Mouse (Mus musculus): ENCODE measurements around the gene Arfip1. TPM values are rescaled to one million over a fixed set of nuclear protein-coding genes. Genes with fewer than 3 reads are reported as not detected.
"Not testable (repeated sequence)": the region's sequence is repeated elsewhere in the genome, so short reads cannot be mapped to it uniquely, and the experiment has no call there.

The Arfip1 gene
- polyA plus RNA-seq, 1 experiment from 2014 or later = 24.9 TPM

DNA sequence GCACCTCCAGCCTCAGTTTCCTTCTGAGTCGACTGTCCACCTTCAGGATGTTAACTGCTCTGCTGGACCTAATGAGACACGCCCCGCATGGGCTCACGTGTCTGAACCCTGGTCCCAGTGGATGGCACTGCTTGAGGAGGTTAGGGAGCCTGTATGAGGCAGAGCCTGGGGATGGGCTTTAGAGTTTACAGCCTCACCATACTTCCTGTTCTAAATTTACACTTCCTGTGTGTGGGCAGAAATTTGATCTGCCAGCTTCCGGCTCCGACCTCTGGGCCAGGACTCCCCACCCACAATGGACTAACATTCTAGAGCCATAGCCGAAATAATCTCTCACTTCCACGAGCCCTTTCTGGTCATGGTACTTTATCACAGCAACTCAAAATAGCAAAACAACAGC lies 35.2 kb downstream of the Arfip1 start:
- H3K9me3 ChIP-seq (ENCODE audit: control insufficient read depth, low read length) = no peaks in the 10 kb centered on the region
- H3K4me2 ChIP-seq (ENCODE audit: low read length) = no peak overlapping the region
- no peaks in the 10 kb centered on the region for H3K27me3 ChIP-seq (replicated peaks; ENCODE audit: control insufficient read depth, insufficient read depth, low read length)
- H3K9ac ChIP-seq (replicated peaks; ENCODE audit: low read depth, low read length) = no peak overlapping the region
- no peak overlapping the region for H3K27ac ChIP-seq (ENCODE audit: low read length)
- no peak overlapping the region for H3K4me3 ChIP-seq (replicated peaks; ENCODE audit: low read length)
- no peaks in the 10 kb centered on the region for H3K4me1 ChIP-seq (replicated peaks; ENCODE audit: control insufficient read depth, insufficient read depth, low read length)
- H3K36me3 ChIP-seq (ENCODE audit: control insufficient read depth, insufficient read depth) = no peaks in the 10 kb centered on the region
- ATAC-seq = no peak
- 83% methylated on average over 8 of the region's 8 CpGs for WGBS

DNA sequence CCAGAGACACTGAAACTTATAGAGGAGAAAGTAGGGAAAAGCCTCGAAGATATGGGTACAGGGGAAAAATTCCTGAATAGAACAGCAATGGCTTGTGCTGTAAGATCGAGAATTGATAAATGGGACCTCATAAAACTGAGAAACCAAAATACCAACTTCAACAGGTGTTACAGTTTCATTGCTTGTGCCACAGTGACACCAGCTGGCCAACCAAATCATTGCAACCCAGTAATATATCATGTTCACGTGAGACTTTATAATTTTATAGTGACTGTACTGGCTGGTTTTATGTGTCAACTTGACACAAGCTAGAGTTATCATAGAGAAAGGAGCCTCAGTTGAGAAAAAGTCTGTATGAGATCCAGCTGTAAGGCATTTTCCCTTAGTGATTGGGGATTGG lies 40.0 kb downstream of the Arfip1 start:
- H3K9ac ChIP-seq (replicated peaks; ENCODE audit: low read depth, low read length); H3K9me3 ChIP-seq (ENCODE audit: control insufficient read depth, low read length); H3K4me3 ChIP-seq (replicated peaks; ENCODE audit: low read length); H3K27ac ChIP-seq (ENCODE audit: low read length); ATAC-seq; H3K36me3 ChIP-seq (ENCODE audit: control insufficient read depth, insufficient read depth); H3K4me1 ChIP-seq (replicated peaks; ENCODE audit: control insufficient read depth, insufficient read depth, low read length); H3K4me2 ChIP-seq (ENCODE audit: low read length); H3K27me3 ChIP-seq (replicated peaks; ENCODE audit: control insufficient read depth, insufficient read depth, low read length): not testable (repeated sequence)
- WGBS = 14% methylated on average over 3 of the region's 3 CpGs

DNA sequence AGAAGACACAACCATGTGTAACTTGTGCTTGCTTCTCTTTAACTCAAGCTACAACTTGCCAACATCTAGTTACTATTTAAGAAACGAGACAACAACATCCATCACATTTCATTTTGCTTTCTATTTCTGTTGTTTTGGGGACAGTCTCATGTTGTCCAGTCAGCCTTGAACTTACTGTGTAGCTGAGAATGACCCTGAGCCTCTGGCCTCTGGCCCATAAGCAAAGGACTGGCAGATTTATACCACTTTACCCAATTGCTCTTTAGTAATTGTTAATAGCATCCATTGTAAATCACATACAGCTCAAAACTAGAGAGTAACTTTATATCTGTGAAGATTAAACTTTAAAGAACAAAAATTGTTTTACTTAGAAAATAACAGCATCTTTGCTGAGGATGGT lies 40.5 kb downstream of the Arfip1 start:
- H3K27me3 ChIP-seq (replicated peaks; ENCODE audit: control insufficient read depth, insufficient read depth, low read length) = no peaks in the 10 kb centered on the region
- WGBS = 81% methylated on average over 1 of the region's 1 CpGs
- H3K4me3 ChIP-seq (replicated peaks; ENCODE audit: low read length) = no peak overlapping the region
- H3K27ac ChIP-seq (ENCODE audit: low read length) = no peak overlapping the region
- no peaks in the 10 kb centered on the region for H3K9me3 ChIP-seq (ENCODE audit: control insufficient read depth, low read length)
- H3K4me1 ChIP-seq (replicated peaks; ENCODE audit: control insufficient read depth, insufficient read depth, low read length) = peaks cover 2% of the 10 kb centered on the region; the same call in 1 of the 2 replicates
- ATAC-seq = no peak
- H3K36me3 ChIP-seq (ENCODE audit: control insufficient read depth, insufficient read depth) = no peaks in the 10 kb centered on the region
- H3K4me2 ChIP-seq (ENCODE audit: low read length) = no peak overlapping the region
- no peak overlapping the region for H3K9ac ChIP-seq (replicated peaks; ENCODE audit: low read depth, low read length)

DNA sequence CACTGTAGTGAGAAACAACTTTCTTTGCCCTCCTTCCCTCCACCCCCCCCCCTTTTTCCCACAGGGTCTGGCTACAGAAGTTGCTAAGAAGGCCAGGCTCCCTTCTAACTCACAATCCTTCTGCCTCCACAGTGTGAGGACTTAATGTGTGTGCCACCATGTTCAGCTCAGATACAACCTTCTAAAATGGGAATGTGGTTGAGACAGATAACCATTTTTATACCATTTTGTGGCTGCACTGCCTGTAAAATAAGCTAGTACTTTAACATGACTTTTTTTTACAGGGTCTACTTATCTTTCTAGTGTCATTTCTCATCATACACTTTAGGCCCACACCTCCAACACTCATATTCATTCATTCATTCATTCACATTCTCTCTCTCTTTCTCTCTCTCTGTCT lies 41.8 kb downstream of the Arfip1 start:
- no peak overlapping the region for H3K4me3 ChIP-seq (replicated peaks; ENCODE audit: low read length)
- H3K4me2 ChIP-seq (ENCODE audit: low read length) = no peak overlapping the region
- peaks cover 2% of the 10 kb centered on the region; the same call in 1 of the 2 replicates for H3K4me1 ChIP-seq (replicated peaks; ENCODE audit: control insufficient read depth, insufficient read depth, low read length)
- H3K9ac ChIP-seq (replicated peaks; ENCODE audit: low read depth, low read length) = no peak overlapping the region
- H3K27ac ChIP-seq (ENCODE audit: low read length) = no peak overlapping the region
- no peaks in the 10 kb centered on the region for H3K9me3 ChIP-seq (ENCODE audit: control insufficient read depth, low read length)
- H3K27me3 ChIP-seq (replicated peaks; ENCODE audit: control insufficient read depth, insufficient read depth, low read length) = no peaks in the 10 kb centered on the region
- H3K36me3 ChIP-seq (ENCODE audit: control insufficient read depth, insufficient read depth) = no peaks in the 10 kb centered on the region
- ATAC-seq = no peak

DNA sequence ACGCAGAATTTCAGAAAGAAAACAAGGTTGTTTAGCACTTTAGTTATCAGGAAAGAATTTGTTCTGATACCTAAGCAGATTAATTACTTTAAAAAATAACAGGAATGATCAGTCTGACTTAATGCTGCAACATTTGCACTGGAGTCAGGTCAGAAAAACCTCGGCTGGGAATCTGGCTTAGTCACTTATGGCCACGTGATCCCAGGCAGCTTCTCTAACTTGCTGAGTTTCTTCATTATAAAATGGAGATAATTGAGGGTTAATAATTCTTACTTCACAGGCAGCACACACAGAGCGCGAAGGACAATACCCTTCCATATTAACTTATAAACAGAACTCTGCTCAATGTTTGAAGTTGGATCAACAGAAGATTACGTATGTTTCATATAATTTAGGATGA lies 45.4 kb downstream of the Arfip1 start:
- no peak overlapping the region for H3K4me3 ChIP-seq (replicated peaks; ENCODE audit: low read length)
- no peaks in the 10 kb centered on the region for H3K27me3 ChIP-seq (replicated peaks; ENCODE audit: control insufficient read depth, insufficient read depth, low read length)
- no peak overlapping the region for H3K4me2 ChIP-seq (ENCODE audit: low read length)
- ATAC-seq = no peak
- no peak overlapping the region for H3K27ac ChIP-seq (ENCODE audit: low read length)
- WGBS = 60% methylated on average over 6 of the region's 6 CpGs
- H3K36me3 ChIP-seq (ENCODE audit: control insufficient read depth, insufficient read depth) = no peaks in the 10 kb centered on the region
- no peaks in the 10 kb centered on the region for H3K9me3 ChIP-seq (ENCODE audit: control insufficient read depth, low read length)
- no peak overlapping the region for H3K9ac ChIP-seq (replicated peaks; ENCODE audit: low read depth, low read length)
- peaks cover 2% of the 10 kb centered on the region; the same call in 1 of the 2 replicates for H3K4me1 ChIP-seq (replicated peaks; ENCODE audit: control insufficient read depth, insufficient read depth, low read length)

DNA sequence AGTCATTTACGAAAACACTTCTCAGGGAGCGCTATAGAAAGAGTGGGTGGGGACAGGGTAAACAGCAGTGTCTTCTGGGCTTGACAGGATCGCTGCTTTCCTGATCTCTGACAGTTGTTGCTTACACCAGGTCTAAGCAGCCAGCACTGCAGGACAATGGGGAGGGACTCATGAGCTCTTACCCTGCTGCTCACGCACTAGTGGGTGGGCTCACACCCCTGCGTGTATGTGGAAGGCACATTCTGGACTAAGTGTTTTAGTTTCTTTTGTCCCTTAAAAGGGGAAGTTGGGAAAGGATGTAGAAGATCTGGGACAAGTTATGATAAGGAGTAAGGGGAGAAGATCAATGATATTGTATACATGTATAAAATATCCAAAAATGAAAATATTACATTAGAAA lies 49.2 kb downstream of the Arfip1 start:
- Histone ChIP-seq H3K4me3 (replicated peaks; ENCODE audit: low read length) (no peak overlapping the region), H3K4me2 (ENCODE audit: low read length) (no peak overlapping the region), H3K36me3 (ENCODE audit: control insufficient read depth, insufficient read depth) (no peaks in the 10 kb centered on the region), H3K27ac (ENCODE audit: low read length) (no peak overlapping the region), H3K9ac (replicated peaks; ENCODE audit: low read depth, low read length) (no peak overlapping the region), H3K27me3 (replicated peaks; ENCODE audit: control insufficient read depth, insufficient read depth, low read length) (no peaks in the 10 kb centered on the region), H3K4me1 (replicated peaks; ENCODE audit: control insufficient read depth, insufficient read depth, low read length) (no peaks in the 10 kb centered on the region), H3K9me3 (ENCODE audit: control insufficient read depth, low read length) (no peaks in the 10 kb centered on the region)
- 67% methylated on average over 5 of the region's 5 CpGs for WGBS
- no peak for ATAC-seq

DNA sequence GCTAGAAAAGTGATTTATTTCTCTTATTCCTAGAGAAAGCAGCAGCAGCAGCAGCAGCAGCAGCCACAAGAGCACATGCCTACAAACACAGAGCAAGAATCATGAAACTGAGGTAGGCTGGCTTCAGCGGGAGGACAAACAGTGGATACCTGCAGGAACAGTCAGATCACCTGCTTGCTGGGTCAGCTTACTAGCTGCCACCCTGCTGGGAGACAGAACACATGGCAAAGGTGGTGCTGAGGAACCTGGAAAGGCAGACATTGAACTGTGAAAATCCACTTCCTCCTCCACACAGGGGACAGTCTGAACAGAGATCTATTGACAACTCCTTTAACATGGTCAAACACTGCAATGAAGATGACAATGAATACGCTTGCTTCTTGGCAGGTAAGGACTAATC lies 53.4 kb downstream of the Arfip1 start:
- no peak overlapping the region for H3K4me3 ChIP-seq (replicated peaks; ENCODE audit: low read length)
- H3K4me1 ChIP-seq (replicated peaks; ENCODE audit: control insufficient read depth, insufficient read depth, low read length) = no peaks in the 10 kb centered on the region
- H3K9me3 ChIP-seq (ENCODE audit: control insufficient read depth, low read length) = no peaks in the 10 kb centered on the region
- ATAC-seq = no peak
- H3K36me3 ChIP-seq (ENCODE audit: control insufficient read depth, insufficient read depth) = no peaks in the 10 kb centered on the region
- H3K27me3 ChIP-seq (replicated peaks; ENCODE audit: control insufficient read depth, insufficient read depth, low read length) = no peaks in the 10 kb centered on the region
- no peak overlapping the region for H3K9ac ChIP-seq (replicated peaks; ENCODE audit: low read depth, low read length)
- WGBS = 94% methylated on average over 2 of the region's 2 CpGs
- no peak overlapping the region for H3K27ac ChIP-seq (ENCODE audit: low read length)
- H3K4me2 ChIP-seq (ENCODE audit: low read length) = no peak overlapping the region

DNA sequence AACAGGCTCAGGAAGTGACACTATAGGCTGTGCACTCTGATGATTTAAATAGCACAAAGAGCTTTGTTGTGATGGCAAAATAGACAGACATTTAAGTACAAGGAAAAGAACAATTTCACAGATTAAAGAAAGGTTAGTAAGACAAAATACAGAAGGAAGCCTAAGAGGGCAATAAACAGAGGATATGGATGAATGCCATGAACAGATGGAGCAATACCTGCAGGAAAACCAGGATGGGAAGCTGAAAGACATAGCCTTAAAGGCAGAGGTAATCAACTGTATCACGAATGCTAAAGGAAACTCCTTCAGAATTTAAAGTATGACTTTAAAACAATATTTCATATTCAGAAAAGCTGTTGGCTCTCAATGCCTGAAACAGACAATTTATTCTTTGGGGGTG lies 57.5 kb downstream of the Arfip1 start:
- no peaks in the 10 kb centered on the region for H3K4me1 ChIP-seq (replicated peaks; ENCODE audit: control insufficient read depth, insufficient read depth, low read length)
- H3K9me3 ChIP-seq (ENCODE audit: control insufficient read depth, low read length) = no peaks in the 10 kb centered on the region
- 81% methylated on average over 1 of the region's 1 CpGs for WGBS
- H3K27ac ChIP-seq (ENCODE audit: low read length) = no peak overlapping the region
- H3K4me3 ChIP-seq (replicated peaks; ENCODE audit: low read length) = no peak overlapping the region
- H3K36me3 ChIP-seq (ENCODE audit: control insufficient read depth, insufficient read depth) = no peaks in the 10 kb centered on the region
- H3K9ac ChIP-seq (replicated peaks; ENCODE audit: low read depth, low read length) = no peak overlapping the region
- H3K4me2 ChIP-seq (ENCODE audit: low read length) = no peak overlapping the region
- H3K27me3 ChIP-seq (replicated peaks; ENCODE audit: control insufficient read depth, insufficient read depth, low read length) = no peaks in the 10 kb centered on the region
- no peak for ATAC-seq

DNA sequence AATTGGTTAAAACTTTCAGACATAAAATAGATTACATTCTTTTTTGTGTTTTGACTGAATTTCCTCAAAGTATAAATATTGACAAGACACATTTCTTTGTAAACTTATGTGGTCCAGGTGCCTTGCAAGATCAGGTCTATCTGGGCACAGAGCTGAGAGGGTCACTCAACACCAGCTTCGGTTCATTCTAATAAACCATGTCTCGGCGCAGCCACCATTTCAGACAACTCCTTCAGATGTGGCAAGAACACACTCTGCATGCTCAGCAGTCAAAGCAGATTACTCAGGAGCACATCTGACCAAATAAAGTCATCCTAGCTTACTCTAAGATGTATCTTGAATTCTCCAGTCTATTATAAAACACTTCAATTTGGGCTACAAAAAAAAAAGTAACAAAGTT lies 66.3 kb downstream of the Arfip1 start:
- Histone ChIP-seq H3K9me3 (ENCODE audit: control insufficient read depth, low read length) (no peaks in the 10 kb centered on the region), H3K36me3 (ENCODE audit: control insufficient read depth, insufficient read depth) (no peaks in the 10 kb centered on the region), H3K4me2 (ENCODE audit: low read length) (no peak overlapping the region), H3K27me3 (replicated peaks; ENCODE audit: control insufficient read depth, insufficient read depth, low read length) (no peaks in the 10 kb centered on the region), H3K9ac (replicated peaks; ENCODE audit: low read depth, low read length) (no peak overlapping the region), H3K27ac (ENCODE audit: low read length) (no peak overlapping the region), H3K4me1 (replicated peaks; ENCODE audit: control insufficient read depth, insufficient read depth, low read length) (no peaks in the 10 kb centered on the region), H3K4me3 (replicated peaks; ENCODE audit: low read length) (no peak overlapping the region)
- no peak for ATAC-seq
- WGBS = 98% methylated on average over 3 of the region's 3 CpGs

DNA sequence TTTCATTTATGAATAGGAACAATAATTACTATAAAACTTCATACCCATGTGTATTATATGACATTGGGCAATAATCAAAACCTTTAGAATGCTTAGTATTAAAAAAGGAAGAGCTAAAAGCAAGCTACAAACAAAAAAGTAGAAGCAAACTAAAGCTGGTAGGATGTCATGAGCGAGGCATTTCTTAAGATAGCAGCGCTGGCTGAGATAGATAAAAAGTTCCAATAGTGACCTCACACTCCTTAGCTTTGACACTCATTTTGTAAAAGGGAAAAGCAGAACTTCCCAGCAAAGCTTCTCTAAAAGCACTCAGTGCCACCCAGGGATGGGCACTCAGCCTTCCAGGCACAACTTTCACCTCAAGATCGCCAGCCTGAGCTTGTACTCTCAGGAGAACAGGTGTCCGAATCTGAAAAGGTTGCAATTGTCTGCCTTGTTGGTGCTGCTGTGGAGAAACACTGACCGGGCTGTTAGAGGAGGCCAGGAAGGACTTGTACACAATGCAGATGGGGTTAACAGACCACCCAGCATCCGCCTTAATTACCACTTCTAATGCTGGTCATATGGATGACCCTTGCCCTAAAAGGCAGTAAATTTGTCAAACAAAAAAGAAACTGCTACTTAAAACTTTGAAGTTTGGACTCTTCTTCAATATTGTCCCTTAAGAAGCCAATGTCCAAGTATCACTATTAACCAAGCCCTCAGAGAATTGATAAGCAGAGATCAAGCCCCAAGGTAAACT lies 69.5 kb downstream of the Arfip1 start:
- Histone ChIP-seq H3K4me1 (replicated peaks; ENCODE audit: control insufficient read depth, insufficient read depth, low read length) (no peaks in the 10 kb centered on the region), H3K9ac (replicated peaks; ENCODE audit: low read depth, low read length) (no peak overlapping the region), H3K36me3 (ENCODE audit: control insufficient read depth, insufficient read depth) (no peaks in the 10 kb centered on the region), H3K4me2 (ENCODE audit: low read length) (no peak overlapping the region), H3K4me3 (replicated peaks; ENCODE audit: low read length) (no peak overlapping the region), H3K9me3 (ENCODE audit: control insufficient read depth, low read length) (no peaks in the 10 kb centered on the region), H3K27ac (ENCODE audit: low read length) (no peak overlapping the region), H3K27me3 (replicated peaks; ENCODE audit: control insufficient read depth, insufficient read depth, low read length) (no peaks in the 10 kb centered on the region)
- no peak for ATAC-seq
- 60% methylated on average over 6 of the region's 6 CpGs for WGBS

All from forebrain, embryonic 16.5 days (tissue).